Mouse (Mus musculus) stomach, postnatal 0 days (tissue): ENCODE measurements at regions not wholly inside any gene's neighbourhood (a gene's known extent, or its start where the extent isn't known, plus 50 kb on each side); places are given as distances from the start of the nearest gene placed in this dataset.

Source experiments
- CTCF ChIP-seq: IDR thresholded peaks from 2 replicates; pipeline ENCODE4 v1.5.1; 2016; ENCODE audit warnings: antibody characterized with exemption, low read depth, mild to moderate bottlenecking, moderate library complexity
- EP300 ChIP-seq: optimal IDR thresholded peaks from 2 replicates; pipeline ENCODE3; 2016; ENCODE audit warnings: antibody characterized with exemption

DNA sequence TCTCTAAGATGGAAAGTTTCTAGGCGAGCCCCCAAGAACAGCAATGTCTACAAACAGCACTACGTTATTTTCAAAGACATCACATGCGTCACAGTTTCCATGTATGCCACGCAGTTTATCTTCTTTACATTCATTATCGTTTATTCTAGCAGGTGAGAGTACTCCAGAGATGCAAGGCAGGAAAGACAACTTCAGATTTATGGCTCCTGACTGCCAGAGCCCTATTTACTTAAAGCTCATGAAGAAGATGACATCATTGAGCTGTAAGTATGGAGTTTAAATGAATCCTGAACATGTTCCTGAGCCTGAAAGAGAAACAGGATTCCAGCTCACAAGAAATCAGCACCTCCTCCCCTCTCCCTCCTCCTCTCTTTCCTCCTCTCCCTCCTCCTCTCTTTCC lies 116.7 kb upstream of the Rai14 start:
- TF ChIP-seq CTCF (no peak), EP300 (no peak)
